Mouse (Mus musculus) liver, embryonic 14.5 days (tissue): ENCODE results near the gene Ccl24. TPM values are rescaled to one million over a fixed set of nuclear protein-coding genes. Genes with fewer than 3 reads are reported as not detected.

Source experiments
- ATAC-seq: fragments of 200-750 bp; cut with Nextera tagmentation; 2 replicates; pipeline ENCODE4 v1.8.0; 2017; ENCODE audit warnings: moderate number of reproducible peaks, mild to moderate bottlenecking, moderate library complexity; ENCODE audit not compliant: insufficient read depth
- DNase-seq, 3 experiments: peaks; one replicate each; pipeline ENCODE4 v3.0.0-alpha.2; 2012 to 2013; ENCODE audit warnings: low read depth in 3 of 3, low spot score in 3 of 3
- H3K27ac ChIP-seq: fragments of 300-500 bp; sonication (generic); 2 replicates; pipeline ENCODE4 v1.5.1; 2014; ENCODE audit warnings: moderate library complexity, mild to moderate bottlenecking, control low read depth, inconsistent platforms
- H3K27me3 ChIP-seq: fragments of 300-500 bp; sonication (generic); 2 replicates; pipeline ENCODE4 v1.6.1; 2014; ENCODE audit warnings: mild to moderate bottlenecking, low read length, moderate library complexity; ENCODE audit not compliant: control insufficient read depth, insufficient read depth
- H3K36me3 ChIP-seq: fragments of 300-500 bp; sonication (generic); replicated peaks from 2 replicates; pipeline ENCODE4 v1.6.1; 2014; ENCODE audit warnings: low read depth; ENCODE audit not compliant: control insufficient read depth, insufficient read depth
- H3K4me1 ChIP-seq, 2 experiments: fragments of 200-500 bp in 1 of 2; fragments of 300-500 bp in 1 of 2; sonication (generic) in 1 of 2; replicated peaks; 2 replicates each; pipeline ENCODE4 v1.6.1; 2012 to 2014; ENCODE audit warnings: antibody characterized with exemption in 1 of 2, inconsistent platforms in 1 of 2, low read length in 1 of 2; ENCODE audit not compliant: control insufficient read depth in 2 of 2, insufficient read depth in 2 of 2
- H3K4me2 ChIP-seq: fragments of 300-500 bp; sonication (generic); 2 replicates; pipeline ENCODE4 v1.6.1; 2014; ENCODE audit warnings: low read depth, mild to moderate bottlenecking, control low read depth, moderate library complexity
- H3K4me3 ChIP-seq, 2 experiments: fragments of 200-500 bp in 1 of 2; fragments of 300-500 bp in 1 of 2; sonication (generic) in 1 of 2; 2 replicates each; pipeline ENCODE4 v1.5.1; 2012 to 2014; ENCODE audit warnings: low read depth in 2 of 2, low read length in 2 of 2, mild to moderate bottlenecking in 2 of 2, control low read depth in 1 of 2, inconsistent platforms in 1 of 2, moderate library complexity in 1 of 2; ENCODE audit not compliant: insufficient read depth in 1 of 2
- H3K9ac ChIP-seq: fragments of 300-500 bp; sonication (generic); replicated peaks from 2 replicates; pipeline ENCODE4 v1.6.1; 2014; ENCODE audit warnings: mild to moderate bottlenecking, control low read depth, moderate library complexity
- H3K9me3 ChIP-seq: fragments of 300-500 bp; sonication (generic); 2 replicates; pipeline ENCODE4 v1.6.1; 2016; ENCODE audit warnings: low read length, mixed read lengths; ENCODE audit not compliant: control insufficient read depth
- CTCF ChIP-seq: IDR thresholded peaks from 2 replicates; pipeline ENCODE4 v1.5.1; 2016; ENCODE audit warnings: antibody characterized with exemption, low read depth, control low read depth
- EP300 ChIP-seq: IDR thresholded peaks from 2 replicates; pipeline ENCODE4 v1.6.1; 2016; ENCODE audit warnings: antibody characterized with exemption, low read depth
- WGBS: fragments of 180-500 bp; shearing (Covaris S2); extraction: QIAGEN DNeasy Blood & Tissue Kit; methylation state at CpG from one replicate; pipeline ENCODE4 v1.1.7; 2014; ENCODE audit not compliant: insufficient replicate concordance; 5-methylcytosine and 5-hydroxymethylcytosine counted together
- polyA plus RNA-seq, 2 experiments: library from polyadenylated mRNA; depleted of rRNA in 1 of 2; stranded (reverse) in 1 of 2; unstranded in 1 of 2; fragments of >200 nt; fragmentation: Nextera tagmentation in 1 of 2; extraction: Ambion mirVana in 1 of 2; gene quantifications; 2 replicates each; pipeline versions ENCODE4 v1.2.1 to v1.2.3; 2012 to 2014

The Ccl24 gene
- polyA plus RNA-seq, 2 experiments: 11.8 to 14.4 TPM

GRCm38 (mm10) chr5:135567556-135568265, 5.1 kb downstream of the Ccl24 start:
- no peaks in the 10 kb centered on the region for H3K36me3 ChIP-seq
- ATAC-seq (no peak), DNase-seq (no peak)
- WGBS: 43% methylated on average over 6 of the region's 6 CpGs
- no peaks in the 10 kb centered on the region for H3K4me1 ChIP-seq
- no peak for TF ChIP-seq CTCF
- no peak for TF ChIP-seq EP300
- no peak overlapping the region for H3K4me3 ChIP-seq
- H3K27ac ChIP-seq: no peak overlapping the region
- no peak overlapping the region for H3K4me2 ChIP-seq
- no peaks in the 10 kb centered on the region for H3K27me3 ChIP-seq
- H3K9me3 ChIP-seq: no peaks in the 10 kb centered on the region
- no peak overlapping the region for H3K9ac ChIP-seq

- no peak for TF ChIP-seq EP300
- TF ChIP-seq CTCF: no peak
- 53% methylated on average over 3 of the region's 3 CpGs for WGBS
- no peak for ATAC-seq
- no peaks in the 10 kb centered on the region for H3K27me3 ChIP-seq
- H3K36me3 ChIP-seq: no peaks in the 10 kb centered on the region
- H3K4me2 ChIP-seq: no peak within 1 kb of the TSS
- no peak within 1 kb of the TSS for H3K4me3 ChIP-seq
- no peak within 1 kb of the TSS for H3K9ac ChIP-seq
- no peaks in the 10 kb centered on the region for H3K4me1 ChIP-seq
- H3K9me3 ChIP-seq: no peaks in the 10 kb centered on the region
- DNase-seq: no peak
- H3K27ac ChIP-seq: no peak within 1 kb of the TSS
Observed at GRCm38 (mm10) chr5:135563469-135563868, 9.4 kb downstream of the Ccl24 start, which contains the start of gene Ccl26. Ccl26 (minus strand) TSS chr5:135563569.

- TF ChIP-seq EP300 (no peak), CTCF (no peak)
- 43% methylated on average over 3 of the region's 3 CpGs for WGBS
- no peak overlapping the region for H3K4me2 ChIP-seq
- no peaks in the 10 kb centered on the region for H3K9me3 ChIP-seq
- H3K27me3 ChIP-seq: no peaks in the 10 kb centered on the region
- DNase-seq (no peak), ATAC-seq (no peak)
- no peak overlapping the region for H3K27ac ChIP-seq
- H3K4me3 ChIP-seq: no peak overlapping the region
- no peaks in the 10 kb centered on the region for H3K36me3 ChIP-seq
- H3K4me1 ChIP-seq: no peaks in the 10 kb centered on the region
- no peak overlapping the region for H3K9ac ChIP-seq
Observed at GRCm38 (mm10) chr5:135557671-135558070, 15.2 kb downstream of the Ccl24 start.

GRCm38 (mm10) chr5:135557051-135557450, 15.8 kb downstream of the Ccl24 start:
- H3K27ac ChIP-seq: no peak overlapping the region
- 42% methylated on average over 4 of the region's 4 CpGs for WGBS
- DNase-seq (no peak), ATAC-seq (no peak)
- no peaks in the 10 kb centered on the region for H3K4me1 ChIP-seq
- H3K9me3 ChIP-seq: no peaks in the 10 kb centered on the region
- no peaks in the 10 kb centered on the region for H3K27me3 ChIP-seq
- H3K4me2 ChIP-seq: no peak overlapping the region
- TF ChIP-seq CTCF (no peak), EP300 (no peak)
- no peaks in the 10 kb centered on the region for H3K36me3 ChIP-seq
- no peak overlapping the region for H3K9ac ChIP-seq
- no peak overlapping the region for H3K4me3 ChIP-seq

DNA sequence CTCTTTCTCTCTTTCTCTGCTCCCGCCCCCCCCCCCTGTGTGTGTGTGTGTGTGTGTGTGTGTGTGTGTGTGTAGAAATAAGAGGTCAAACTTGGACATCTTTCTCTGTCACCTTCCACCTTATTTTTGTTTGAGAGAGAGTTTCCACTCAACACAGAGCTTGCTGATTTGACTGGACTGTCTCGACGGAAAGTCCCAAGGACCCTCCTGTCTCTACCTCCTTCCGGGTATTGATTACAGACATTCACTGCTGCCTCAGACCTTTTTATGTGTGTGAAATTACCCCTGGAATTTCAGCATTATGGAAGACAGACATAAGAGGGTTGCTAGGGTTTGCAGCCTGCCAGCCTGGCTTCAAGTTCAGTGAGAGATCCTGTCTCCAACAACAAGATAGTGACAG, 16.6 kb downstream of the Ccl24 start:
- Histone ChIP-seq H3K36me3 (no peaks in the 10 kb centered on the region), H3K4me3 (no peak overlapping the region), H3K27ac (no peak overlapping the region), H3K4me1 (no peaks in the 10 kb centered on the region), H3K4me2 (no peak overlapping the region), H3K9ac (no peak overlapping the region), H3K9me3 (no peaks in the 10 kb centered on the region), H3K27me3 (no peaks in the 10 kb centered on the region)
- 71% methylated on average over 3 of the region's 4 CpGs for WGBS
- no peak for TF ChIP-seq CTCF
- no peak for TF ChIP-seq EP300
- no peak for DNase-seq
- no peak for ATAC-seq
